Mouse (Mus musculus): ENCODE results near the gene Trak1.

DNA sequence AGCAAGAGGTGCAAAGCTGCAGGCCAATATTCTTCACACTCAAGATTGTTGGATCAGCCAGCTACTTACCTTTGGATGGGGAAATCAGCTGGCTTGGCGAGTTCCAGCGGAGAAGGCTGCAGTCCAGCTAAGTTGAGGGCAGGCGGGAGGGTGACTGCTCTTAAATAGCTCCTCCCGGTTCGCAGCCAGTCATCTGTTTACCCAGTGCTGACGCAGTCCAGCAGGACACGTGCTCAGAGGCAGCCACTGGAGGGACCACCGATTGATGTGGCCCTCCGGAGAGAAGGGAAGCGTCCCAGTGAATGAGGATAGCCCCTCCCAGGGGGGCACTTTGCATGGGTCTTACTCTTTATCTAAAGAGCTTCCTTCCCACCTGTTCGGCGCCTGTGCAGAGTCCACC is 198.2 kb downstream of the Trak1 start, which contains the start of gene Cck:
- TF ChIP-seq CTCF (IDR thresholded peaks at IDR 0.05; ENCODE audit: low read depth, low read length) (no peak), POLR2A (IDR thresholded peaks at IDR 0.05; ENCODE audit: borderline replicate concordance, low read depth, low read length) (no peak)
